Mouse (Mus musculus) embryonic fibroblast, embryonic 13.5 days (primary cell): Measurements from ENCODE around the gene Lrrc1.

Experiments used
- CTCF ChIP-seq: IDR thresholded peaks from 2 replicates; pipeline ENCODE4 v1.5.1; 2011; ENCODE audit warnings: mild to moderate bottlenecking, control low read depth, low read length, moderate library complexity, borderline replicate concordance; ENCODE audit not compliant: insufficient read depth
- POLR2A ChIP-seq: IDR thresholded peaks from 2 replicates; pipeline ENCODE4 v1.6.1; 2011; ENCODE audit warnings: low read depth, mild to moderate bottlenecking, control low read depth, low read length, moderate library complexity

DNA sequence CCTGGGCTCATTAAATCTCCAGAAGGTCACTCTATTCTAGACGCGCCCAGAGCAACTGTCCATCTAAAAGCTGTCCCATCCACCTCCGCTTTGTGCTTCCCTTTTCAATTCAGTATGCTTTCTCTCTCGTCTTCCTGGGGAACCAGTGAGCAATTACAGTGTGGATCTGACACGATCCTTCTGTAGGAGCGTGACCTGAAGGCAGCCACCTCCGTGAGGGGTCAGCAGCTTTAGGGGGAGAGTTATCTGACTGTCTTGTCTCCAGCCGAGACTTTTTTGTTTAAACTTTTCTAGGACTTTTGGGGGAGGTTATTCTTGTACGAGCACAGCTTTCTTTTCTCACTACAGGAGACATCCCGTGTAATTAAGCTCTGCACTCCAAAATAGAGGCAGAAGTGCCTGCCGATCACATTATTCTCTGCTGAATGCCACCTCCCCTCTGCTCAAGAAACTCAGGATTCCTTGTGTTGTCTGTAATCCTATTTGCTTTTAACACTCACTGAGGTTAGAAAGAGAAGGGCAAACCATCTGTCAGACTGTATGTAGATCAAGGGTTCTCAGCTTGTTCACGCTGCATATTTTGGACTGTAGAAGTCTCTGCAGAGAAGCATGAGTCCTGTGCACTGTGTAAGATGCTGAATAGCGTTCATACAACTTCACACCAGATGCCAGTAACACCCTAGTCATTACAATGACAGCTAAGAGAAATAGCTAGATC is 24.3 kb upstream of the Lrrc1 start:
- TF ChIP-seq CTCF (no peak), POLR2A (no peak)
